Mouse (Mus musculus) adrenal gland, adult 18-20 months (tissue): ENCODE measurements around the gene Slc35d1. TPM values are rescaled to one million over a fixed set of nuclear protein-coding genes. Genes with fewer than 3 reads are reported as not detected.
"Not testable (repeated sequence)": the region's sequence is repeated elsewhere in the genome, so short reads cannot be mapped to it uniquely, and the experiment has no call there.

ENCODE experiments used
- DNase-seq, 2 experiments: peaks; one replicate each; pipeline ENCODE4 v3.0.0; 2021 to 2022; ENCODE audit warnings: low spot score in 2 of 2
- total RNA-seq, 2 experiments: library from RNA; stranded (reverse); gene quantifications; 1 replicate in 1 of 2; 2 replicates in 1 of 2; pipeline ENCODE4 v1.2.3; 2021

The Slc35d1 gene
- total RNA-seq, 2 experiments from 2014 or later, result 10.1 to 14.2 TPM

DNA sequence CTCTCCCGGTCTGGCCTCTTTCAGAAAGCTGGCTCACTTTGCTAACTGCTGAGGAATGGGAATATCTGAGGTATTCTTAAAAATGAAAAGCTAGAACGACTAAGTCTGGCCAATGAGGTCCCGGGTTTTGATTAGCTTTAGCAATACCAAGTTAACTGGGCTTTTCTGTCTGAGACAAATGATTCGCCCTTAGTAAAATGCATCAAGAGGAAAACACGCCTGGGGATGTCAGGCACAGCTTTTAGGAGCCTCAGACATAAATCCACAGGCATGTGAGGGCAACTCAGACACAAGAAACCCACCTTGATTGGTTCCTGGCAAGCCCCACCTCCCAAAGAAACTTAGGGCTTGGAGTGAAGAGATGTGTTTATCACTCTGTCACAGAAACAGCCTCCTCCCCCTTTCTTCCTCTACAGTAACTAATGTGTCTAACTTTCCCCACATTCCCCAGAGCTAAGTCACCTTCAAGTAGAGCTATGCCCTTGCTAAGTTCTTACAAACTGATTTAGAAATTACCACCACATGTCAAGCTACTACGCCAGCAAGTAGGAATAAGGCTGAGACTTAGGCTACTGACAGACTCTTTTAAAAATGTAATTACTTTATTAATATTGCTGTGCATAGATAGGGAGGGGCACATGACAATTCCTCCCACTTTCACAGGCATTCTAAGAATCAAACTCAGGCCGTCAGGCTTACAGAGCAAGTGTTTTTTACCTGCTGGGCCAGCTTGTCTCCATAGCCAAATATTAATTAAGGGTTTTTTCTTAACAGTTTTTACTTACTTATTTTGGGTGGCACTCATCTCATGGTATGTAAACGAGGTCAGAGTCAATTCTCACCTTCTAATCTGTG, 26.0 kb downstream of the Slc35d1 start:
- DNase-seq, result no peak

DNA sequence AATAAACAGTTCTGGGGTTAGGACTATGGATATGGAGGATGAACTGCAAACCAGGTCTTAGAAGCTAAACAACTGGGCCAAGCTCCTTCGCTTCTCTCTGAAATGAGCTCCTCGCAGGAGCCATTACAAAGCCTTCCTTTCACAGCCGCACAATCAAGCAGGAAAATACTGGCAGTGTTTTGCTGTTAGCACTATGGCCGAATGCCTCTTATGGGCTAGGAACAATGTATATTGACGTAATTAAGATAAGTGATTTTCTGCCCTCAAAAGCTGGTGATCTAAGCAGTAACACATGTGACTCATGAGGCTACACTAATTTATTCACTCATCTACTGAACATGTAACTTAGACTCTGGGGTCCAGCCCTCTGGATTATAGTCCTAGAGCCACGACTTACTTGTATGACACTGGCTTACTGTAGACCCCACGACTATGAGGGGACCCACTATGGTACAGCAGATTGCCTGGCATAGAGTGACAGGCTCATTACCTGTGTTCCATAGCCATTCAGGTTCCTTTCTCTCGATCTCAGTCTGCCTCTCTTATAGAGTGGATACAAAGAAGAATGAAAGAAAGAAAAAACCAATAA, 34.6 kb downstream of the Slc35d1 start:
- no peak for DNase-seq

- DNase-seq, result no peak
These were observed 35.4 kb downstream of the Slc35d1 start for GRCm38 (mm10) chr4:103179581-103179980.

DNA sequence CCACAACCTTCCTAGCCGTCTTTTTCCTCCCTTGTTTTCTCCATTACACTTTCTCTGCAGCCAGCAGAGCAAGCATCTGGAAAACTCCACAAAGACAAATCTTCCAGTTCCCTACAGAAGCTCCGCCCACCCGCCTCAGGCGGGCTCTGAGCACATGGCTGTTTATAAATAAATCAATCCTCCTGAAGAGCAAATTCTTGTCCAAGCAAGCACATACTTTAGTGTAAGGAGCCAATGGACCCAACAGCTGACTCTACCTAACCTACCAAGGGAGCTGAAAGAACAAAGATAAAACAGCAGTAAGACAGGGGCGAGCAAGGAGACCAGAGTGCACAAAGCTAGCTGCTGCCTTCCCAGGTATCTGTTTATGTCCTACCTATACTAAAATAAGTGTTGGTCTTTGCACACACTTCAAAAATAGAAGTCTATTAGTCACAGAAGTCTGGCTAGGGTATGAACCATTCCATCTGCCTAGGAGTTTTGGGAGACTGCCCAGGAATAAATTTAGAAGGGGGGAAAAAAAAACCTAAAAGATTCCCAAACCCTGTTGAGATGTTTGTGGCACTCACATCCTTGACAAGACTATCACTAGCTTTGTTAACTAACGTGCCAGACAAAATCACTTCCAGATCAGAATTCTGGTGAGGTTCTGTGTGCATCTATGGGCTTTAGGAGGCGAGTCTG, 36.2 kb downstream of the Slc35d1 start:
- DNase-seq, result no peak

GRCm38 (mm10) chr4:103177681-103178080, 37.3 kb downstream of the Slc35d1 start:
- no peak for DNase-seq

DNA sequence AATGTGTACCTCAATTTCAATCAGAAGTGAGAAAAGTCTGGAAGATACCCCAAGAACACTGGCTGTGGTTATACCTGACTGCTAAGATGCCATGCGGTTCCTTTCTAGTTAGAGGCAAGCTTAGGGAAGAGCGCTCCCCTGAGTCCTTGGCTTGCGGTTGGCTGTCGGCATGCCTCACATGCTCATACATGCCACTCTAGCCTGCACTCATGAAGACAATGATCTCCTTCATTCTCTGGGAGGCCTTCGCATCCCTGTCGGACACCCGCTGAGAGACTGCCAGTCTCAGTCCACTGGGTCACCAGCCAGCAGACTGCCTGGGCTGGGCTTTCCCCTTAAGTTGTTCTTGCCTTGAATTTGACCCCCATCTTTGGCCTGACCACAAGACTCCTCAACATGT, 41.0 kb downstream of the Slc35d1 start:
- DNase-seq, result no peak

GRCm38 (mm10) chr4:103173507-103173906, 41.5 kb downstream of the Slc35d1 start:
- no peak for DNase-seq

DNA sequence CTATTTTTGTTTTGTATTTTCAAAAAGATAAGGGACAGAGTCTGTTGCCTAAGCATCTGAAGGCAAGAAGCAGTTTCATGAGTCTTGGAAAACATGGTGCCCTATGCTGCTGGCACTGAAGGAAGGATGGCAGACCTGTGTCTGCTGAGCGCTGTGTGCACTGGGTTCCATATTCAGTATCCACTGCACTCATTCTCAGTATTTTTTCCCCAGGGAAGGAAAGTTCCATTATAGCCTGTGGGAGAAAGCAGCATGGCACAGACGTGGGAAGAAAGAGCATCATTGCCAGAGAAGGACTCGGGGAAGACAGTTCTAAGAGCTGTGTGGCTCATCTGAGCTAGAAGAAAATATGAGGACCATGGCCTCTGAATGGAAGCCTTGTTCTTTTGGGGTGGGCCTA, 43.7 kb downstream of the Slc35d1 start:
- no peak for DNase-seq

DNA sequence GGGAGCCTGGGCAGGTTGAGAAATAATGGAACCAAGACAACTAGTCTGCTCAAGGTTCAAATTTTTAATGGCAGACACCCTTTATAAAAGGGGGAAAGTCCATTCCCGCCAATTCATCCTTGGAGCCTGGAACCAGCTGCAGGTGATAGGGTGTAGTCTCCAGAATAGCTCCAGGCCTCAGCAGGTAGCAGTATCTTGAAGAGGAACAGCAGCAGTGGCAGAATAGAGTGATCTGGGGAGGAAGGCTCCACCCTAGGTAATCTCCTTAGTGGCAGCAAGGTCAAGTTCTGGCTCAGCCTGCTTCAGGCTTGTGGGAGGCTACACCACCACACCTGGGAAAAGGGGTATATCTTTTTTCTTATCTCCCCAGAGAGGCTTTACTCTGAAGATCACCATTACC, 48.8 kb downstream of the Slc35d1 start:
- DNase-seq, result not testable (repeated sequence)

- DNase-seq, result no peak
These were observed 56.2 kb downstream of the Slc35d1 start for GRCm38 (mm10) chr4:103158781-103159180.

DNA sequence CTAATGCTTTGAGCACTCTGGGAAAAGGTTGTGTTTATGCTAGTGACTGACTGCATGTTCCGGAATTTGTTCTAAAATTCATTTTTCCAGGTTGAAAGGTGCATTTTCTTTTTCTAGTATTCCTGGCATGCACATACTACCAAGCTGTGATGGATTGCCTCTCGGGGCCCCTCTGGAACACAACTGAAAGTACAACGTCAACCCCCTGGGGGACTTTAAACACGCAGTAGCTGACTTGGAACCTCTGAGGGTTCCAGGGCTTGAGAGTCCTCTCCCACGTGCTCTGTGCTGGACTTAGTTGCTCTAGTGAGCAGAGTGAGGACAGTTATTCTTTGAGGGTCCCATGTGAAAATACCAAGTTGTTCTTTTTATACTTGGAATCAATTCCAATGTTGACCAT, 63.0 kb downstream of the Slc35d1 start:
- DNase-seq, result no peak

DNA sequence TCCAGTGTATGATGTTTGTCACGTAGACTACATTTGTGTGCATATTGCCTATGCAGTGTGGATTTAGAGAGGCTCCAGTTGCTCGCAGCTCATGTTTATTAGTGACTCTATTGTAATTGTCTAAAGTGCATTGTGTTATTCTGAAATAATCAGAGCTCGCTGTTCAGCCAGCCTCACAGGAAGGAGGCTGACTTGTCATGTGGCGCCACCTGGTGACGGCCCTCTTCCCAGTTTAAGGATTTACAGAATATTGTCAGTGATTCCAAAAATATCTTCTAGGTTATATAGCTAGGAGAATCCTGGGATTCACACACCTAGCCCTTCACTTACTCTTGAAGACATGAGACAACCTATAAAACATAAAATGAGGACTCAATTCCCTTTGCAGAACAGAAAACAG, 68.6 kb downstream of the Slc35d1 start:
- peak; percentile 75 to 78 for DNase-seq

DNA sequence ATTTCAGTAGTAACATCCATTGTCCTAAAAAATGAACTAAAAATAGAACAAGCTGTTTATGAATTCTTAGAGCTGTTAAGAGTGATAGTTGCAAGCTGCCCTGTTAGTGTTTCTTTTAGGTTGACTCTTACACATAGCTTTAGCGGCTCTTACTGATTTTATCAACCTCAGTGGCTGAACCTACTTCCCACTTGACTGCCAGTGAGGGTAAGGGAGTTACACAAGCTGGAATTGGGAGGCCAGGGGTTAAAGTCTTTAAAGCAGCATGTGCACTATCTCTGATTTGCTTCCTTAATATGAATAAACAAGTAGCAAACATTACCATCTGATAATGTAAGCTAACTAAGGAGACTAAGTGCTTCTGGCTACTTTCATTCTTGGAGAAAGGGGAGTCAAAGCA, 78.0 kb downstream of the Slc35d1 start:
- DNase-seq, result no peak

DNA sequence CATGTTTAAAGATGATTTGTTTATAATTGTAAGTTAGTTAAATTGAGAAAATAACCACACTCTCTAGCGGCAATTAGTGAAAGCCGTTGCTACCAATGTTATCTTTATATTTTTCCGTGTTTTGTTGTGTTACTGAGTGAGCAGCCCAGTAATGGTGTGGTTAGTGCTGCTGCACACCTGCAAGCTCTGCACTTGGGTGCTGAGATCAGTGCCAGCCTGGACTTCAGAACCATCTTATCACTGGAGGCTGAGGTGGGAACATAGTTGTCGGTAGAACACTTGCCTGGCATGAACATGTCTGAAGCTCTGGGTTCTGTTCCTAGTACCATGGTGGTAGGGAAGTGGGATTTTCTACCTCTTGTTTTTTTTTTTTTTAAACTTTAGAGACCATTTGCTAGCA, 88.4 kb downstream of the Slc35d1 start:
- no peak for DNase-seq

DNA sequence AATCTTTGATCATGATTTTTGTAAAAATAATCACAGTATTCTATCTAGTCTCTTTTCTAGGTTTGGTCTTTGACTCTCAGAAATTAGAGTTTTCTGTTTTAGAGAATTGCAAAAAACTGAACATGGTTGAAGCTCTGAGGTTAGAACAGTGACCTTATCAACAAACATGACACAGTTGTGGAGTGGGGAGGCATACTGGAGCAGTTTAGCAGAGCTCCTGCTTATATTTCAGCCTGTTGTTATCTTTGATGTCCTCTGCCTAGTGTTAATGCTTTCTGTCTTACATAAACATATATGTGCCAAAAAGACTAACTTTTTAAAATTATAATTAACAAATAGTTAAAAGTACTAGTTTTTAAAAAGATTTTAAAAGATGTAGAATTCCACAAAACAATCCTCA, 91.4 kb downstream of the Slc35d1 start:
- no peak for DNase-seq

DNA sequence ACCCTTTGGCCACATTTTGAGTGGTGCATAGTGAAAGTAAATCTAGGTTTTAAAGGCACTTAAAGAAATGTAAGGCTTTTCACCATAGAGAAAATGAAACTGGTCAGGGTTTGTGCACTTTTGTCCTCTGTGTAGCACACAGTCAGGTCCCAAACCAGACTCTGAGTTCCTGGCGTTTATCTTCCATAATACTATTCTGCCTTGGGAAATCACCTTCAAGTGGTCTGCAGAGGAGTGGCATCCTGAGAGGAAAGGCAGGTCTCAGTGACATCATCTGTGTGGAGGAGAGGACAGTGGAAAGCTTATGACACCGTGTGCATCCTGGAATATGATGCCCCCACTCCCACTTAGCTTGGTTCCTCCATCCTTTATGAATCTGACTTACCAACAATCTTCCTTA, 91.9 kb downstream of the Slc35d1 start:
- no peak for DNase-seq

DNA sequence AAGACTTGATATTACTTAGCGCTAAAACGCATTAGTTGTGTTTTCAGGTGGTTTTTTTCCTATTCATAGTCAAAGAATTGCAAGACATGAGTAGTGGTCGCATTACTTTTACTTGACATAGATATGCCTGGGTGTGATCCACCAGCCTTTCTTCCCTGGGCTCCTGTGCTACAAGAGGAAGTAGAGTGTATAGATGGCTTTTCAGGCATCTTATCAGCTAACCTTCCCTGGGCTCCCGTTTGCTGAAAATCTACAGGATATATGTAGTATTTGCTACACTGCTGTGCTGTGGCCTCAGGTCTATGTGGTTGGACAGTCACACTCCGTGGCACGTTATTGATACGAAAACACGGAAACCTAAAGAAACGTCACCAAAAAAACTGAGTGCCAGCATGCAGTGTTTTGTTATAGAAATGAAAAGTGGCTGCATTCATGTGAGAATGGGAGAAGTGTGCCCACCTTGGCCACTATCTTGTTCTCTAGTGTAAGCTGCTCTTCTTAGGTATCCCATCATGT, 94.0 kb downstream of the Slc35d1 start:
- DNase-seq, result no peak

Other genes starting within 250 kb of the Slc35d1 start
- gene Tctex1d1, start 236.6 kb downstream of the Slc35d1 start, total RNA-seq, result not detected
- not detected for gene Insl5, start 188.3 kb downstream of the Slc35d1 start, total RNA-seq
- 10 to 100 TPM; 51.8 to 53.2 TPM for gene Mier1, start 100.8 kb downstream of the Slc35d1 start, total RNA-seq
- gene Wdr78, start 100.6 kb downstream of the Slc35d1 start, total RNA-seq, result 1 to 10 TPM; 3.5 to 6.3 TPM
- not detected for gene 4921539E11Rik, start 75.7 kb upstream of the Slc35d1 start, total RNA-seq
- gene Oma1, start 98.6 kb upstream of the Slc35d1 start, total RNA-seq, result 10 to 100 TPM; 14.1 to 15.7 TPM